Mouse (Mus musculus) lung, adult 10 weeks (tissue): ENCODE data around the gene Ndufa8. TPM values are rescaled to one million over a fixed set of nuclear protein-coding genes. Genes with fewer than 3 reads are reported as not detected.

Source experiments
- polyA plus RNA-seq: library from polyadenylated mRNA; stranded (reverse); fragments of 350-450 nt; fragmentation: Illumina TruSeq; extraction: RNeasy Lipid Tissue Mini Kit (QIAGEN cat#74804); gene quantifications from one replicate; pipeline ENCODE4 v1.2.3, GENCODE M21; 2014; ENCODE audit warnings: low read depth, low replicate concordance; ENCODE audit not compliant: insufficient read depth

Gene Ndufa8
- polyA plus RNA-seq: 131 TPM

DNA sequence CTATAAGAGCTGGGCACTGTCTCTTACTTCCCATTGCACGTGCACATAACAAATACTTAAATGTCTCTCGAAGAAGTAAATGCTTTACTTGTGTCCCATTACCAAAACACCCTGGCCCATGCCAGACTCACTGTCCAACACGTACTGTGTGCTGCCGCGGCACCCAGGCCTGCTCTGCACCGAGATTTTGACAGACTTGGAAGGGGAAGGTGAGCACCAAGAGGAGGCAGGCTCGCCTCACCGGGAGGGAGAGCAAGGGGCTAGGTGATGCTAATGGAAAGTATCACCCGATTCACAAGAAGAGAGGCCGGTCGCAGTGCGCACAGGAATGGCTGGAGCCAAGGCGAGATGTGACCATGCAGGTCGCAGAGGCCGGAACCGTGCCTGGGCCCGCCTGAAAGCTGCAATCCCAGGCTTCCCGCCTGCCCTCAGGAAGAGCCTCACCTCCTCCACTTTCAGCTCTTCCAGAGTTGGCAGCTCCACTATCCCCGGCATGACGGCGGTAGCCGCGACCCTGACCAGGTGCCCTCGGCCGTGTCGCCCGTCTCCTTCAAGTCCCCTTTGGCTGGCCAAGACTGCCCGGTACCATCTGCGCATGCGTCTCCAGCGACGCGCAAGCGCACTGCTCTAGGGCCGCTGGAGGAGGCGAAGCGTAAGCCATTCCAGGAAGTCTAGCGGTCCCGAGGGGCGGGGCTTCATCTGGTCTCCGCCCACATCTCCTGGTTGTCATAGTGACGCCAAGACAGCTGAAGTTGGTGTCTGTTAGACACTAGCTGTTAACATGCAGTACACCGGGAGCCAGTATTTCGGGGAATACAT lies at the start of gene Ndufa8, which contains the start of gene Morn5:
TSS of gene Ndufa8 (minus strand) at position 659 of the 819 bp plus-strand sequence.
TSS of gene Morn5 (plus strand) at position 711 of the 819 bp plus-strand sequence.

Other genes with a start within 250 kb of the Ndufa8 start
- gene Ttll11, start 69.5 kb downstream of the Ndufa8 start, polyA plus RNA-seq: 0.70 TPM
- 7.8 TPM for gene Morn5, start 52 bp upstream of the Ndufa8 start, polyA plus RNA-seq
- gene Lhx6, start 56.0 kb upstream of the Ndufa8 start, polyA plus RNA-seq: 0.77 TPM
- 12.9 TPM for gene Mrrf, start 87.0 kb upstream of the Ndufa8 start, polyA plus RNA-seq
- 26.6 TPM for gene Rbm18, start 87.4 kb upstream of the Ndufa8 start, polyA plus RNA-seq
- 25.0 TPM for gene Ptgs1, start 181.0 kb upstream of the Ndufa8 start, polyA plus RNA-seq